Mouse (Mus musculus): Measurements from ENCODE around the gene Ptgs1. TPM values are rescaled to one million over a fixed set of nuclear protein-coding genes. Genes with fewer than 3 reads are reported as not detected.
"Not testable (repeated sequence)": the region's sequence is repeated elsewhere in the genome, so short reads cannot be mapped to it uniquely, and the experiment has no call there.

The Ptgs1 gene
- polyA plus RNA-seq (2012; rRNA removed) = 15.1 and 28.0 TPM in 2 replicates

DNA sequence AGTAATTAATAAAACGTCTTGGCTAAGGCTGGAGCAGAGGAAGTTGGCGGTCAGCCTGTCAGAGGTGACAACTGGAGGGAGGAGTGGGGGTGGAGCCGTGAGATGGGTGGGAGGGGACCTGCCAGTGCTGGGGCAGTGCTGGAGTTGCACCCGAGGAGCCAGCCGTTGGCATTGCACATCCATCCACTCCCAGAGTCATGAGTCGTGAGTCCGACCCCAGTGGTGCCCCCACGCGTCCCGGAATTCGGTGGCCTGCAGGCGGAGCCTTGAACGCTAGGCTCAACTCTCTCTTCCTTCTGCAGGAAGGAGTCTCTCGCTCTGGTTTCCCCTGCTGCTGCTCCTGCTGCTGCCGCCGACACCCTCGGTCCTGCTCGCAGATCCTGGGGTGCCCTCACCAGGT lies at the start of gene Ptgs1:
Ptgs1 (plus strand) TSS at position 61 of the 400 bp plus-strand sequence.
- WGBS = 1% methylated on average over 18 of the region's 18 CpGs
- DNase-seq (ENCODE audit: low read depth, low spot score) = no peak

DNA sequence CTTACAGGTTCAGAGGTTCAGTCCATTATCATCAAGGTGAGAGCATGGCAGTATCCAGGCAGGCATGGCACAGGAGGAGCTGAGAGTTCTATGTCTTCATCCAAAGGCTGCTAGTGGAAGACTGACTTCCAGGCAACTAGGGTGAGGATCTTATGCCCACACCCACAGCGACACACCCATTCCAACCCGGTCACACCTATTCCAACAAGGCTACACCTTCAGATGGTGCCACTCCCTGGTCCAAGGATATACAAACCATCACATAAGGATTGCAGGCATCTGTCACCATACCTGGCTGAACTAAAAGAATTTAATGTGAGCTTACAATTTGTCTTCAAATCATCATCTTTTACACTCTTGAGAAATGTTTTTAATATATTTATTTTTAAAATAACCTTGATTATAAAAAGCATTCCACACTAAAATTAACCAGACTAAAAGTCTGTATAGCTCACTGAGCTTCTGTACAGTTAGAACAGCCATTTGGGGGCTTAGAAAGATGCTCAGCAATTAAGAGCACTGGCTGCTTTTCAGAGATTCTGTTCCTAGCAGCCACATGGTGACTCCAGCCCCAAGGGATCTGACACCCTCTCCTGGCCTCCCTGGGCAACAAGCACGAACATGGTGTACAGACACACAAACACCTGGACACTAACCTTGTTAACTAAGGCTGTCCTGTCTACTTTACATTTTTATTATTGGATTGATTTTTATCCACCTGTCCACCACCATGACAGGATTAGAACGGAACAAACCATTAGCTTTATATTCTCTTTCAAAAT lies 48.4 kb upstream of the Ptgs1 start:
- WGBS = 74% methylated on average over 4 of the region's 4 CpGs

DNA sequence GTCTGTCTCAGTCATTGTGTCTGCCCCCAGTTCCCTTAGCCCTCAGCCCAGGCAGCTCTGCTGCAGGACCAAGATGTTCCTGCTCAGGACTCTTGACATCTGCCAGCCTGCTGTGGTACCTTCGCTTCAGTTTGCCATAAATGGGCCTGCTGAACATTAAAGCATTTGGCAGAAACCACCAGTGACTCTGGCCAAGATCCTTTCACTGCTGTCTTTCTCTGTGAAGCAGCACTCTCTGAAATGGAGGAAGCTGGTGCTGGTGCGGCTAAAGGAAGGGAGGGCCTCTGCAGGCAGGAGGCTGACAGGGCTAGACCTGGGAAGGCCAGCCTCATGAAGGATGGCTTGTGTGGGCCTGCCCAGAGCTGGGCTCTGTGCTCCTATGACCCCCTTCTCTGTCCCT lies 46.9 kb upstream of the Ptgs1 start:
- 82% methylated on average over 2 of the region's 2 CpGs for WGBS
- no peak for DNase-seq (ENCODE audit: low read depth, low spot score)

More for the DNA sequence above, 48.4 kb upstream of the Ptgs1 start:
- DNase-seq (ENCODE audit: low read depth, low spot score) = not testable (repeated sequence)

DNA sequence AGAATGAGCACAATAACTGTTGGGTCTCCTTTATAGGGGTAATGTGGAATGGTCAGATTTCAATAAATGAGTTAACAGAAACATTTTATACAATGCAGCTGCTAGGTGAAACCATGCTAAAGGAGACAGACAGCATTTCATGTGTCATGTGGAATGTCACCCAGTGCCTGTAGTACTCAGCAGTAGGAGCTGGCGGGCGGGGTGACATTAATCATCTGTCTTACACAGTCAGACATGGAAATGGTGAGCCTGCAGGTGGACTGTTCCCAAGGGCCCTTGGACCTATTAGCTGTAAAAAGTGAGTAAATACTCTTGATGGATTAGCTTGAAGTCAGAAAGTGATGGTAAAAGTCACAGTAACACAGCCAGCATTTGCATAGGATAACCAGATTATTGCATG lies 46.0 kb upstream of the Ptgs1 start:
- 90% methylated on average over 2 of the region's 2 CpGs for WGBS
- DNase-seq (ENCODE audit: low read depth, low spot score) = no peak

DNA sequence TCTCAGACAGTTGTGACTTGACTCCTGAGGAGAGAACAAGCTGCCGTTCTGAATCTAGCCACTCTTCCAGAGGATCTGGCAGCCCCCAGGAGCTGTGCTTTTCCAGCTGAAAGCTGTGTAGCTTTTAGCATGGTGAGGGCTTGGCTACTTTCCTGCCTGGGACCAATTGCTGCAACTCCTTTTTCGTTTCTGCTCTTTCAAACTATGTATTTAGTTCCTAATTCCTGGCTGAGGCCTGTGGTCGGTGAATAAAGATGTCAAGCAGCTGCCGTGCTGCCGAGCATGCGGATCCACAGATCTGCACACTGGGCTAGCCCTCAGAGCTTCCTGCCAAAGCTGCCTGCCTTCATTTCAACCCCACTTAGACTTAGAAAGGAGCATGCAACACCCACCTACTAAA lies 45.4 kb upstream of the Ptgs1 start:
- 77% methylated on average over 6 of the region's 6 CpGs for WGBS
- DNase-seq (ENCODE audit: low read depth, low spot score) = no peak

DNA sequence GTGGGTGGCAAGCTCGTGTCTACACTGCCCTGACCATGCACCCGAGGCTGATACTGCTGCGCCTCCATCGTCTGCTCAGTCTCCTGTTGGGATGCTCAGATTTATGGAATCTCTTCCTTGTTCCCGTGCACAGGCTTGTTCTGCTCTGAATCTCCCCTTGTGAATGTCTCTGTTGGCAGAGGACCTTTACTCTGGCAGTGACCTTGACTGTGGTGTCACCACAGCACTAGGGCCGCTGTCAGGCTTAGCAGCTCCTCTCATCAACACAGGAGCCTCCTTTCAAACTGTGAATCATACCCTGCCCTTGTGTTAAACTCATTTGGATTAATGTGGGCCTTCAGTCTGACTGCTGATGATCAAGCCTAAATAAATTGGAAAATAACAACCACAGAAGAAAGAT lies 41.0 kb upstream of the Ptgs1 start:
- DNase-seq (ENCODE audit: low read depth, low spot score) = not testable (repeated sequence)
- WGBS = 81% methylated on average over 6 of the region's 6 CpGs

DNA sequence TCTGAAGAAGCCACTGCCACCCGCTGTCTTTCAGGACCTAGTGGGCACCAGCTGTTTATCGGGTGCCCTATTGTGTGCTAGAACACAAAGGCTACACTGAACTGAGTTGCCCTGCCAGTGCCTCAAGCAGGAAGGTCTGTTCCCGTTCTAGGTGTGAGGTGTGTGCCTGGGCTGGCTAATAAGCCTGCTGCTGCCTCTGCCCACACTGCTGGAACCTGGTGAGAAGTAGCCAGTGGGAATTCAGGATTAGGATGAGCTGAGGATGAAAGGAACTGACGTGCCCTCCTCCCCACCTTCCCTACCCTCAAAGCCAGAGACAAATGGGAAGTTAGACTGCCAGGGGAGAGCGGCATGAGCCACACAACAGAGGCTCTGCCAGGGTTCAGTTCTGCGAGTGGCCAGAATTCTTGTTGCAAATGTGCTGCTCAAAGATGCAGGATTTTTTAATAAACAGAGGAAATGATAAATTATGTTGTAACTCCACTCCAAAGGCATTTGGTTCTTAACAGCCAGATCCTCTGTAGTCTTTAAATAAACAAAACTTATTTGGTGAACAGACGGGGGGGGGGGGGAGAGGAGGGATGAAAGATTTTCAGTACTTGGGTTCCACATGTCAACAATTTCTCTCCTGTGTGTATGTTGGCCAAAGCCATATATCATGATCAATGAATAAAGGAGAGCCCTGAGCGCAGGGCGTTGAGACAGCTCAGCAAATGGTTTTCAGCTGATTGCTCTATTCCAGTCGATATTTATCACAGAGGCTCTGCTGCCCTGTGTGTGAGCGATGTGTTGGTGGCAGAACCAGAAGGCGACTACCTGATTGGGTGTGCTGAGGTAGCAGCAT lies 38.9 kb upstream of the Ptgs1 start:
- no peak for DNase-seq (ENCODE audit: low read depth, low spot score)

DNA sequence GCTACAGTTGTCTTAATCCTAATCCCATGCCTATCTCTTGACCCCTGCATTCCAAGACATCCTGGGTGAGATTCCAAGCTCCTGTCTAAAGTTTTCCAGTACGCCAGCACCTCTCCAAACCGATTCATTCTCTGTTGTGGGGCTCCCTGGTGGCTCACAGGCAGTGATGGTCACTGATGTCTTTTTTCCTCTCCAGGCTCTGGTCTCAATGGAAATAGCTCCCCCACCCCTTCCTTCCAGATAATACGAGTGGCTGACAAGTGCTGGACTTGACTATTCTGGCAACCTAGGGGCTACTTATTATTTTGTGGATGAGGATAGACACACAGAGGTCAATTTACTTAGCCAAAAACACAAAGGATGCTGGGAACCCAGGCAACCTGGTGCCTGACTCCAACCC lies 33.2 kb upstream of the Ptgs1 start:
- 66% methylated on average over 3 of the region's 3 CpGs for WGBS
- no peak for DNase-seq (ENCODE audit: low read depth, low spot score)

More for the DNA sequence above, 38.9 kb upstream of the Ptgs1 start:
- 62% methylated on average over 12 of the region's 12 CpGs for WGBS

DNA sequence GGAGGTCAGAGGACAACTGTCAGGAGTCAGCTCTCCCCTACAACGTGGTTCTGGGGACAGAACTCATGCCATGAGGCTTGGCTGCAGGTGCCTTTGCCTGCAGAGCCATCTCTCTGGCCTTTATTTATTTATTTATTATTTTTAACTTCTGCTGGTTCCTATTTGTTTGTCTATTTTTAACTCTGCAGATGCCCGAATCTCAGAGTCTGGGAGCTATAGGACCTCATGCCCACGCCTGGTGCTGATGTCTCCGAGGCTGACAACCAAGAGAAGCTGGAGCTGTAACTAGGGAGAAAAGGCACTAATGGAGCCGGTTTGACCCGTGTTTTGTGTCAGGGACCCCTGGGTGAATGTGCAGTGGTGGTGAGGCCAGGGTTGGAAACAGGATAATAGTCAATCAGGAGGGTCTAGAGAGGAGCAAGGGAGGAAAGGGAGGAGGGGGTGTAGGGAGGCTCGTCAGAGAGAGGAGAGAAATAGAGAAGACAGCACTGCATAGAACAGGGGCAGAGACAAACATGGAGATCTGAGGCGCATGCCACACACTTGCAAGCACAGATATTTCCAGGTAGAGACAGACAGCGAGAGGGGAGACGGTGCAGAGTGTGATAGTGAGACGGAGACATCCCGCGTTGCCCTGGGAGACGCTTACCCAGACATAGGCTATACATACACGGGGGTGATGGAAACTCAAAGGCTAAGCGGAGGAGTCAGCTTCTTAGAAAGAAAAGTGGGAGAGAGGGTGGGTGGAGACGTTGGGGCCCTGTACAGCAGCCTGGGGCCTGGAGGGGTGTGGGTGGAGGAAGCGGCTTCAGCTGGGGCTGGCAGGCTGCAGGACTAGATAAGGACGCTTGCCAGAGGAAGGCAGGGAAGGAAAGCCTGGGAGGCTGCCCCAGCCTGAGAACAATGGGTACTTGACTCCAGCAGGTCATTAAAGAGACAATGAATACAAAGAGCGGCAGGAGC lies 32.0 kb upstream of the Ptgs1 start:
- DNase-seq (ENCODE audit: low read depth, low spot score) = no peak
- WGBS = 36% methylated on average over 20 of the region's 20 CpGs

DNA sequence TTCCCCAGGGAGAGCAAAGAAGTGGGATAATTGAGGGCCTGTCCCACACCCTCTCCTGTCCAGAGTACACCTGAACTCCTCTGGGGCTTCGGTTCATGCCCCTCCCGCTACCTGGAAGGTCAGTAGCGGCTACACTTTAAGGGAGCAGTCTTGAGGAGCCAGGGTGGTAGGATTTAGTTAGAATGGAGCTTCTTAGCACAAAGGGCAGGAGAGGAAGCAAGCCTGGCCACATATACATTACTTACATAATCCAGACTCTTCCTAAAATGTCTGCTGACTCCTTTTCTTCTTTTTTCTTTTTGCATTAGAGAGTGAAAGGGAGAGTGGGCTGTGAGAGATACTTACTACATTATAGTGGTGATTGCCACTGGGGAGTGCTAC lies 31.4 kb upstream of the Ptgs1 start:
- 30% methylated on average over 3 of the region's 3 CpGs for WGBS
- DNase-seq (ENCODE audit: low read depth, low spot score) = no peak

DNA sequence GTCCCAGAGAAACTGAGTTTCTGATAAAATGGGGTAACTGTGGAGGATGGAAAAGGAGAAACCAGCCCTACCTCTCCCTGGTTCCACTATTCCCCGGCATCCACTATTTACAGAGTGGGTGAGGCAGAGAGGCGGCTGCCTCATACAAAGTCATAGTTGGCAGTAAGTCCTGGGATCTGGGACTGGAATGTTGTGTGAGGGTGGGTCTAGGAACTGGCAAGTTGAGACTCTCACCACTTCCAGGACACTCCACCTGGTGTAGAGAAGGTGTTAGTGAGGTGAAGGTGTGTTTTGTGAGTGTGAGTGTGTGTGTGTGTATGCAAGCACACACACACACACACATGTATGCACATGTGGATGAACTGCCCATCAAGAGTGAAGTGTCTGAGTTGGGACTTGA lies 29.4 kb upstream of the Ptgs1 start:
- WGBS = 41% methylated on average over 2 of the region's 2 CpGs
- DNase-seq (ENCODE audit: low read depth, low spot score) = peak; percentile 32

DNA sequence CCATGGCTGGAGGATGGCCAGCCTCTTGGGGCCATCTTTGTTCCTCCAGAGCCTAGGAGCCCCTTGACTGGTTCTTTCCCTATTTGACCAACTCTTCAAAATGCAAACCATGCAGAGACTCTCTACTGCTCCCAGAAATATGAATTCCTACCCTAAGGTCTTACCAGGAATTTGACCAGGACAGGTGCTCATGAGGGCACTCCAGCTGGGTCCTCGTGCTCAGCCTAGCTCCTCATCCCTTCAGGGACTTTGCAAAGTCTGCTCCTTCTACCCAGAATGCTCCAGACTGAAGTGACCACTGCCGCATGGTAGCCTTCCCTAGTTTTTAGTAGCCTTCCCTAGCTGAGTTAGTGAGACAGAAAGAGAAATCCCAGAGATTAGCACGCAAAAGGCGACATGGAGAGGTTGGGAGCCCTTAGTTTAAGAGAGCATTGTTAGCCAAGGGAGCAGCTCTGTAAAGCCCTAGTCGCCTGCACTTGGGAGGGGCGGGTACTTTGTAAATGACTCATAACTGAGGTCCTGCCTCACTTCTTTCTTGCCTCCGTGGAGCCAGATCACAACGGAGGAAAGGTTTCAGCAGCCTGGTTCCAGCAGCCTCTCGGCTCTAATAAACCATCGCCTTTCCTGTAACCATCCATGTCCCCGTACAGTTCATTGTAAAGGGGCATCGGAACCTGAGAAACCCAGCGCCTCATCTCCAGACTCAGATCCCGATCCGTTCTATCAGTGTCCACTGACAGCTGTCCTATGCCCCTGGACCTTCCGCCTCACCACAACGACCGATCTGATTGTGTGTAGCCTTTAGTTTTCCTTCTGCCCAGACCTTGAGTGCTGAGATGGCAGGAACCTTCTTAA lies 28.2 kb upstream of the Ptgs1 start:
- 19% methylated on average over 18 of the region's 18 CpGs for WGBS
- DNase-seq (ENCODE audit: low read depth, low spot score) = no peak

DNA sequence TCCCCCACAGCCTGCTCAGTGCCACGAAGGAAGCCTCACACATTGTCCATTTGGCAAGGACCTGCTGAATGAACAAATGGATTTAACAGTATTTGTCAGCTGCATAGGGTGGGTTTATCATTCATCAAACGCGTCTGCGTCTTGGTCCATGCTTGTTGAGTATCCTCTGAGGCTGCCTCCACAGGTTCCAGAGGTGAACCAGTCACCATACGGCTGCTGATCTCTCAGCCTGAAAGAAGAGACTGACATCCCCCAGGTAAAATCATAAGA lies 27.7 kb upstream of the Ptgs1 start:
- no peak for DNase-seq (ENCODE audit: low read depth, low spot score)
- 20% methylated on average over 5 of the region's 5 CpGs for WGBS

DNA sequence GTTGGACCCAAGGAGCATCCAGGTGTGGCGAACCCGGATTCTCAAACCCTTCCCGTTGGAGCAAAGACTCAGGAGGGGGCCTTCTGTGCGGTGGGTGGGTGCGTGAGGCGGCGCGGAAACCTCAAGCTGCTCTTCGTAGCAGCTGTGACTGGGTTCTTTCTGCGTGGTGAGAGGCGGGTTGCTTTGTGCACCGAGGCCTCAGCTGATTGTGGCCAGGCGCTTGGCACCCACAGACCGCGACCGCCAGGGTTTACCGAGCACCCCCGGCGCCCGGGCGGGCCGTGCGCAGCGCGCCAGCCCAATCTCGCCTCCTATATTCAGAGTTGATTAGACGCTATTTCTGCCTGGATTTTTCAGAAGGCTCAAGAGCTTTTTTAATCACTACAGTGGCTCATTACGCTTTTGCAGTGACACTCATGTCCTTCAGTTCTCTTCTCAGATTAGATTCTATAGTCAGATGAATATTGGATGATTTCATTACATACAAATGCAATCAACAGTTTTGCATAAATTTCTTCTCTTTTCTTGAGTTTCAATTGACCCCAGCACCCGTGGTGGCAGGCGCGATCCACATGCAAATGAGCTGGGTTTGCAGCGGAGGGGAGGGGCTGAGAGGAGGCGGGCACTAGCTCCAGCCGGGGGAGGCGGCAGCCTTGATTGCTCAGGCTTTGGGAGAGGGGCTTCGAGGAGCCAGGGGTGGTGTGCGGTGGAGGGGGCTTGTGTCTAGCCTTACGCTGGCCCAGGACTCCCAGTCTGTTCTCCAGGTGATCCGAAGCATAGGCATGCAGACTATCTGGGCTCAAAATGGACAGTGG lies 27.0 kb upstream of the Ptgs1 start:
- no peak for DNase-seq (ENCODE audit: low read depth, low spot score)
- 2% methylated on average over 39 of the region's 39 CpGs for WGBS

DNA sequence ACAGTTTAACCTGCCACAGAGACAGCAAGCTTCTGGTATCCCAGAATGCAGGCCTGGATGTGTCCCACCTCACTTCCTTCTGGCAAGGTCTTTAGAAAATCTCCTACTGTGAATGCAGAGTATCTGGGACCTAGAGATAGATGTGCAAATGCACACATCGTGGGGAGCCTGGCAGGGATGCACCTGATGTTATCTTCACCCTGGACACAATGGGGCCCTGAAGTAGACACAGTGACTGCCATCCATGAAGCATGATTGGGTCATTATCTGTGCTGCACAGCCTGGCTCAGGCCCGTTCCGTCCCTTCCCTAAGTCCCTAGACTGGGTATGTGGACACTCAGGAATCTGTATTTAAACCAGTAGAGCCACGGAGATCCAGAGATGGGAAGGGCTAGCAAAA lies 25.6 kb upstream of the Ptgs1 start:
- DNase-seq (ENCODE audit: low read depth, low spot score) = no peak
- WGBS = 71% methylated on average over 4 of the region's 4 CpGs

DNA sequence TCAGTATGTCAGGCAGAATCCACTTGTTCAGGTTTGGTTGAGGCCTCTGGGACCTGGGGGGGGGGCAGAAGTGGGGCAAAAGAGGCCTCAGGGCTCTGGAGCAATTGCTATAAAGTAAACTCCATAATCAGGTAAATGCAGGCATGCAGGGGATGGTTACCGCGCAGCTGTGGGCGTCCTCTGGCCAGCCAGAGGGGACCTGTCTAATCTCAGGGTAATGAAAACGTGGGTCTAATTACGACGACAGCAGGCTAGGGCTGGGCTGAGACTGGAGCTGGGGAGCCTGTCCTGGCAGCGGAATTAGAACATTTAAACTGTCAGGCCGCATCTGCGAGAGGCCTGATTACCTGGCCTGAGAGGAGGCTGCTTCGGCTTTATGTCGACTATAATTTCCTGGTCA lies 23.2 kb upstream of the Ptgs1 start:
- no peak for DNase-seq (ENCODE audit: low read depth, low spot score)
- WGBS = 75% methylated on average over 11 of the region's 11 CpGs

DNA sequence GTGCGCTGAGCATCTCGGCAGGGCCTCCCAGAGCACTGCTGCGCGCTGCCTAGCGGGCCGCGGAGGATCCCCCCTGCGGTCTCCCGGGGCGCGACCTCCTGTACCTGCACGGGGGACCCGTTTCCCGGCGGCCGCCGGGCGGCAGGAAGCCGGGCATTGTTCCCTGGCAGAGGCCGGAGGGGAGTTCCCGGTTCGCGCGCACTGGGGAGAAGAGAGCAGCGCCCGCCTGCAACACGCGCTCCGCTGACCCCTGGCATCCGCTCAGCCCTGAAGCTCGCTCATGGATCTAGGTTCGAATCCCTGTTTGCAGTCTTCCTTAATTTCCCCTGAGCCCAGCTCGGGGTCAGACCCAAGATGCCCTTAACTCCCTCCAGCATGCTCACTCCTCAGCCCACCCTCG lies 19.4 kb upstream of the Ptgs1 start:
- no peak for DNase-seq (ENCODE audit: low read depth, low spot score)
- WGBS = 6% methylated on average over 34 of the region's 34 CpGs

DNA sequence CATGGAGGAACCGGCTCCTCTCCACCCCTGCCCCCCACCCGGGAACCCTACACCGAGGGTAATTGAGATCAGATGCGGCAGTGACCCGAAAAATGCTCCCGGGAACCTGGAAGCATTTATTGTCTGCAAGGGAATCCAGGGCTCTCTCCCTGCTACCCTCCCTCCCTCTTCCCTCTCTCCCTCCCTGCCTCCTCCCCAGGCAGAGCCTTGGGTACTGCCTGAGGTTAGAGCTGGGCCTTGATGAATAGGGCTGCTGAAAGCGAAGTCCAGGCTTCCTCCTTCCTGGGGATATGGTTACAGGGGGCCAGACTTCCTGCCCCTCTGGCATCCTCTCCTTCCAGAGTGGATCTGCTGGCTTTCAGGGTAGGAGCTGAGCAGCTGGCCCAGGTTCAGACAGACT lies 18.4 kb upstream of the Ptgs1 start:
- WGBS = 71% methylated on average over 7 of the region's 7 CpGs
- no peak for DNase-seq (ENCODE audit: low read depth, low spot score)

Measured in large intestine, adult 2 months (tissue).